Mouse (Mus musculus) myocyte (in vitro differentiated cells): ENCODE measurements at regions not wholly inside any gene's neighbourhood (a gene's known extent, or its start where the extent isn't known, plus 50 kb on each side); places are given as distances from the start of the nearest gene placed in this dataset.
"Not testable (repeated sequence)": the region's sequence is repeated elsewhere in the genome, so short reads cannot be mapped to it uniquely, and the experiment has no call there.

Experiments
- H3K27me3 ChIP-seq: one replicate; pipeline ENCODE4 v1.6.1; 2011; ENCODE audit not compliant: control insufficient read depth, insufficient read depth, insufficient read length
- H3K36me3 ChIP-seq: one replicate; pipeline ENCODE4 v1.6.1; 2011; ENCODE audit not compliant: control insufficient read depth, insufficient read depth
- H3K4me2 ChIP-seq: one replicate; pipeline ENCODE4 v1.6.1; 2011; ENCODE audit warnings: low read depth, control low read depth
- H3K4me3 ChIP-seq: one replicate; pipeline ENCODE4 v1.5.1; 2011; ENCODE audit warnings: mild to moderate bottlenecking, control low read depth, moderate library complexity
- H3K79me2 ChIP-seq: one replicate; pipeline ENCODE4 v1.6.1; 2011; ENCODE audit not compliant: control insufficient read depth, insufficient read depth
- H3ac ChIP-seq: one replicate; pipeline ENCODE4 v1.6.1; 2011; ENCODE audit not compliant: control insufficient read depth, insufficient read length
- CEBPB ChIP-seq: IDR thresholded peaks from 2 replicates; pipeline ENCODE4 v1.6.1; 2011; ENCODE audit warnings: mild to moderate bottlenecking, moderate library complexity; ENCODE audit not compliant: poor library complexity, insufficient read depth, severe bottlenecking
- E2F4 ChIP-seq: IDR thresholded peaks from one replicate; pipeline ENCODE4 v1.6.1; 2011; ENCODE audit warnings: mild to moderate bottlenecking, control low read depth, moderate library complexity; ENCODE audit not compliant: insufficient read depth
- MAX ChIP-seq: IDR thresholded peaks from one replicate; pipeline ENCODE4 v1.6.1; 2011; ENCODE audit warnings: low read depth, mild to moderate bottlenecking, control low read depth
- MYOD1 ChIP-seq, 3 experiments: IDR thresholded peaks; one replicate each; pipeline ENCODE4 v1.6.1; 2011; ENCODE audit warnings: control low read depth in 2 of 3, low read depth in 2 of 3, mild to moderate bottlenecking in 2 of 3, moderate library complexity in 1 of 3; ENCODE audit not compliant: insufficient read length in 2 of 3, control insufficient read depth in 1 of 3
- MYOG ChIP-seq, 3 experiments: IDR thresholded peaks; one replicate each; pipeline ENCODE4 v1.6.1; 2011; ENCODE audit warnings: control low read depth in 2 of 3, low read depth in 2 of 3, mild to moderate bottlenecking in 2 of 3; ENCODE audit not compliant: insufficient read length in 2 of 3, control insufficient read depth in 1 of 3, insufficient read depth in 1 of 3
- POLR2A ChIP-seq: IDR thresholded peaks from one replicate; pipeline ENCODE4 v1.6.1; 2011; ENCODE audit warnings: low read depth, mild to moderate bottlenecking, control low read depth, moderate library complexity; ENCODE audit not compliant: insufficient read length
- POLR2AphosphoS2 ChIP-seq: IDR thresholded peaks from one replicate; pipeline ENCODE4 v1.6.1; 2011; ENCODE audit warnings: low read depth, control low read depth; ENCODE audit not compliant: insufficient read length
- REST ChIP-seq: IDR thresholded peaks from one replicate; pipeline ENCODE4 v1.6.1; 2011; ENCODE audit warnings: mild to moderate bottlenecking, control low read depth, moderate library complexity; ENCODE audit not compliant: insufficient read depth, insufficient read length
- SRF ChIP-seq: IDR thresholded peaks from one replicate; pipeline ENCODE4 v1.6.1; 2011; ENCODE audit warnings: low read depth; ENCODE audit not compliant: control insufficient read depth, insufficient read length
- TCF12 ChIP-seq: IDR thresholded peaks from one replicate; pipeline ENCODE4 v1.6.1; 2011; ENCODE audit warnings: mild to moderate bottlenecking, control low read depth; ENCODE audit not compliant: poor library complexity, insufficient read depth, severe bottlenecking
- TCF3 ChIP-seq: IDR thresholded peaks from one replicate; pipeline ENCODE4 v1.6.1; 2011; ENCODE audit warnings: low read depth, control low read depth; ENCODE audit not compliant: insufficient read length
- USF1 ChIP-seq: IDR thresholded peaks from one replicate; pipeline ENCODE4 v1.6.1; 2011; ENCODE audit warnings: low read depth, mild to moderate bottlenecking, control low read depth, moderate library complexity

DNA sequence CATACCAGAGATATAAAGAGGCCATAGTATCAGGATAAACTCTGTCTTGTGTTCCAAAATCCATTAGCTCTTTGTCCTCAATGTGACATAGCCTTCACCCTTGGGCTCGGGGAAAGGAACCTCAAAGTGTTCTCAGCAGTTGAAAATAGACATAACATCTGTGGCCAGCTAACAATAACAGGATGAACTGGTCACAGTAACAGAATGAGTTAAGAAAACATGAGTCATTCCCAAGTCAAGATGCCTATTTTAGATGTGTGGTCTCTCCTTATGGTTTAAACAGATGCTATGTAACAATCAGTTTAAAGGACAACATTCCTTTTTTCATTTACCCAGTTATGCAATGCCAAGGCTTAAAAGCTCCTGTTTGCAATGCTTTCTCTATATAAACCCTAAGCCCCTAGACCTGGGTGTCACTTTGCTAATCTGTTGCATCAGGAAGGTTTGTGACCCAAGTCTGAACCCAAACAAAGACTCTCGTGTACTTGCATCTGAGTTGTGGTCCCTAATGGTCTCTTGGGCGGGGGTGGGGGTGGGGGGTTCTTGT, 920.5 kb upstream of the Dsel start:
- no peak overlapping the region for H3K4me3 ChIP-seq
- H3K27me3 ChIP-seq: no peaks in the 10 kb centered on the region
- no peaks in the 10 kb centered on the region for H3K36me3 ChIP-seq
- no peaks in the 10 kb centered on the region for H3K79me2 ChIP-seq
- no peak overlapping the region for H3ac ChIP-seq
- H3K4me2 ChIP-seq: peak overlapping the region; percentile 47
- no peak for TF ChIP-seq MAX
- TF ChIP-seq SRF: no peak
- no peak for TF ChIP-seq TCF12
- TF ChIP-seq POLR2A: no peak
- no peak for TF ChIP-seq USF1
- TF ChIP-seq TCF3: no peak
- no peak for TF ChIP-seq E2F4
- TF ChIP-seq CEBPB: peak; percentile 88
- no peak for TF ChIP-seq REST
- TF ChIP-seq MYOG (IDR thresholded peaks at IDR 0.05; ENCODE audit: control insufficient read depth in 1 of 3, insufficient read depth in 1 of 3, insufficient read length in 2 of 3, low read depth in 2 of 3): peak in 1 of 3 experiments; percentile 64

DNA sequence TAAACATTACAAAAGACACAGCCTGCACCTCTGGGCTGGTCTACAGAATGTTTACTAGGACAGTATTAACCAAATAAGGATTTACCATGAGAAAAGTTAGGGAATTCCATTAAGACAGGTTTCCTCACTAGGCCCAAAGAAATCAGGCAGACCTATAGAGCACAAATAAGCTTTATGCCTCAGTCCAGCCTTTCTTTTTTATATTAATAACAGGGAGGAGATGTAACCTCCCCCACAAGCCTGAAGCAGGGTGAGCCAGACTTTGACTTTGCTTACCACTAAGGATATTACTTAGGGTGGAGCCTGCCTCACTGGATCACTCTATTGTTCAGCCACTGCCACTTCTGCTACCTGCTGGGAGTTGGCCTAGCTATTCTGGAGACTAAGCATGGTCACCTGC, 915.1 kb upstream of the Dsel start:
- Histone ChIP-seq H3ac (no peak overlapping the region), H3K79me2 (no peaks in the 10 kb centered on the region), H3K4me2 (no peak overlapping the region), H3K4me3 (no peak overlapping the region), H3K36me3 (no peaks in the 10 kb centered on the region), H3K27me3 (no peaks in the 10 kb centered on the region)
- no peak for TF ChIP-seq USF1
- no peak for TF ChIP-seq REST
- no peak for TF ChIP-seq TCF12
- no peak for TF ChIP-seq MYOG (IDR thresholded peaks at IDR 0.05; ENCODE audit: control insufficient read depth in 1 of 3, insufficient read depth in 1 of 3, insufficient read length in 2 of 3, low read depth in 2 of 3)
- no peak for TF ChIP-seq MAX
- TF ChIP-seq CEBPB: no peak
- no peak for TF ChIP-seq E2F4
- no peak for TF ChIP-seq POLR2A
- TF ChIP-seq MYOD1 (IDR thresholded peaks at IDR 0.05; ENCODE audit: control insufficient read depth in 1 of 3, insufficient read length in 2 of 3, low read depth in 2 of 3): no peak
- no peak for TF ChIP-seq SRF
- TF ChIP-seq POLR2AphosphoS2: no peak
- TF ChIP-seq TCF3: no peak

DNA sequence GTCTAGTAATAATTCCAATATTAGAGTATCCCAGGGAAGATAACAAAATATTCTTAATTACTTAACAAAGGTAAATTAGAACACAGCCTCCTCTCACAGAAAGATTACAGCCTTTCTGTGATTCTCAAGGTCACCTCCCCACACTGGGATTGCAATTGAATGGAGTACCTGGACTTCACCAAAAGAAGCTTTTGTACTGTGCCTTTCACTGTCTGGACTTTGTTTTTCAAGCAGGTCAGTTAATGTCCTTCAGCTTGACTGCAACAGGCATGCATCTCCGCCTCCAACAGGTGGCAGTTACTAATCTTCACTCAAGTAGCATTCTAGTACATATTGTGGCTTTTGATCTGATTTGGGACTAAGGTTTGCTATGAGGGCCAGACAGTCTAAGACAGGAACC, 913.8 kb upstream of the Dsel start:
- Histone ChIP-seq H3K36me3 (no peaks in the 10 kb centered on the region), H3K27me3 (no peaks in the 10 kb centered on the region), H3K4me3 (no peak overlapping the region), H3K79me2 (no peaks in the 10 kb centered on the region), H3K4me2 (no peak overlapping the region), H3ac (no peak overlapping the region)
- no peak for TF ChIP-seq TCF3
- TF ChIP-seq SRF: no peak
- no peak for TF ChIP-seq E2F4
- no peak for TF ChIP-seq POLR2AphosphoS2
- no peak for TF ChIP-seq POLR2A
- TF ChIP-seq TCF12: no peak
- TF ChIP-seq REST: no peak
- no peak for TF ChIP-seq MYOD1 (IDR thresholded peaks at IDR 0.05; ENCODE audit: control insufficient read depth in 1 of 3, insufficient read length in 2 of 3, low read depth in 2 of 3)
- no peak for TF ChIP-seq CEBPB
- no peak for TF ChIP-seq USF1
- TF ChIP-seq MYOG (IDR thresholded peaks at IDR 0.05; ENCODE audit: control insufficient read depth in 1 of 3, insufficient read depth in 1 of 3, insufficient read length in 2 of 3, low read depth in 2 of 3): no peak
- TF ChIP-seq MAX: no peak

DNA sequence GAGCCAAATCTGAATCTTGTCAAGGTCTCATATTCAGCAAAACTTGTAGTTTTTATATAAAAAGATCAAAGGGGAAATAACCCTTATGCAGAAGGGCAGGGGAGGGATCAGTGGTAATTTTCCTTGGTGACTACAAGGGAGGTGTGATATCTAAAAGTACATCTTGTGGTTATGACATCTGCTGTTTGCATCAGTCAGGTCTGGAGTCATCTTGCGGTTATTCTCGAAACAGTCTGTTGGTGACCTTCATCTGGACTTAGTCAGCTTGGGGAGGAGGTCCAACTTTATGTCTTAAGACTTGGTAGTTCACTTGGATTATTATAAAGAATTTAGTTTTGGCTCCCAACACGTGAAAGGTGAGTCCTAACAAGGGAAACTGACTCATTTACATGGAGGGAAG, 885.9 kb upstream of the Dsel start:
- not testable (repeated sequence) for H3K79me2 ChIP-seq, H3K4me3 ChIP-seq, H3K36me3 ChIP-seq, H3ac ChIP-seq, H3K27me3 ChIP-seq
- TF ChIP-seq MYOD1 (IDR thresholded peaks at IDR 0.05; ENCODE audit: control insufficient read depth in 1 of 3, insufficient read length in 2 of 3, low read depth in 2 of 3): peak in 2 of 3 experiments; percentile 19 to 21
- peak; percentile 73 for TF ChIP-seq CEBPB
- peak in 1 of 3 experiments; percentile 59 for TF ChIP-seq MYOG (IDR thresholded peaks at IDR 0.05; ENCODE audit: control insufficient read depth in 1 of 3, insufficient read depth in 1 of 3, insufficient read length in 2 of 3, low read depth in 2 of 3)
- H3K4me2 ChIP-seq: peak overlapping the region; percentile 60

DNA sequence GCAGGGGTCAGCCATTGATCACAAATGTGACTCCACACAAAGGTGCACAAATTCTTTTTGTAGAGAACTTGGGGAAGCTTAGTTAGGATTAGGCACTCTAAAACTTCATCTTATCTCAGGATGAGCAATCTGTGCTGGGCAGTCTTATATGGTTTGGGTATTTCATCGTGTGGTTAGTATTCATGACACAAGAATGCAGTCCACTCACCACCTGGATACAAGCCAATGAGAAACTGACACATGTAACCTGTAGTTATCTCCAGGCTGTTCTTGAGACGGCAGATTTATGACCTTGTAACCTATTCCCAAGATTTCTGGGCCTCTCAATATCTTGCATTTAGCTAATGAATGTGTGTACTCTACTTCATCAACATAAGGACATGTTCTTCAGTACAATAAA, 883.8 kb upstream of the Dsel start:
- Histone ChIP-seq H3ac (no peak overlapping the region), H3K27me3 (no peaks in the 10 kb centered on the region), H3K79me2 (no peaks in the 10 kb centered on the region), H3K36me3 (no peaks in the 10 kb centered on the region), H3K4me2 (no peak overlapping the region), H3K4me3 (no peak overlapping the region)
- no peak for TF ChIP-seq POLR2A
- TF ChIP-seq POLR2AphosphoS2: no peak
- TF ChIP-seq MAX: no peak
- TF ChIP-seq TCF3: no peak
- TF ChIP-seq SRF: peak; percentile 32
- TF ChIP-seq TCF12: peak; percentile 13
- TF ChIP-seq MYOD1 (IDR thresholded peaks at IDR 0.05; ENCODE audit: control insufficient read depth in 1 of 3, insufficient read length in 2 of 3, low read depth in 2 of 3): no peak
- no peak for TF ChIP-seq REST
- TF ChIP-seq CEBPB: peak; percentile 71
- no peak for TF ChIP-seq MYOG (IDR thresholded peaks at IDR 0.05; ENCODE audit: control insufficient read depth in 1 of 3, insufficient read depth in 1 of 3, insufficient read length in 2 of 3, low read depth in 2 of 3)
- no peak for TF ChIP-seq E2F4
- TF ChIP-seq USF1: no peak
